Mouse (Mus musculus): ENCODE results near the gene Urb2. TPM values are rescaled to one million over a fixed set of nuclear protein-coding genes. Genes with fewer than 3 reads are reported as not detected.

Gene Urb2
- polyA plus RNA-seq, 1 experiment from 2014 or later: 9.6 TPM

GRCm38 (mm10) chr8:124077377-124077776 is 56.1 kb downstream of the Urb2 start:
- no peak overlapping the region for H3K4me3 ChIP-seq (ENCODE audit: low read depth, low read length)
- no peak overlapping the region for H3K9ac ChIP-seq (ENCODE audit: low read length)
- H3K27ac ChIP-seq (ENCODE audit: low read depth): no peak overlapping the region
- H3K4me2 ChIP-seq (ENCODE audit: low read length): no peak overlapping the region
- DNase-seq (ENCODE audit: low spot score) (no peak), ATAC-seq (replicated peaks; ENCODE audit: low FRiP score, low TSS enrichment, low read depth) (no peak)
- H3K36me3 ChIP-seq (ENCODE audit: control insufficient read depth, insufficient read depth, low read length): no peaks in the 10 kb centered on the region
- no peaks in the 10 kb centered on the region for H3K9me3 ChIP-seq (ENCODE audit: control insufficient read depth, low read length)
- H3K4me1 ChIP-seq (replicated peaks; ENCODE audit: control insufficient read depth, insufficient read depth, low read length): no peaks in the 10 kb centered on the region
- 64% methylated on average over 8 of the region's 8 CpGs for WGBS
- no peaks in the 10 kb centered on the region for H3K27me3 ChIP-seq (replicated peaks; ENCODE audit: control insufficient read depth, insufficient read depth, low read length)

GRCm38 (mm10) chr8:124077998-124078397 is 56.7 kb downstream of the Urb2 start:
- no peaks in the 10 kb centered on the region for H3K4me1 ChIP-seq (replicated peaks; ENCODE audit: control insufficient read depth, insufficient read depth, low read length)
- WGBS: 82% methylated on average over 10 of the region's 10 CpGs
- H3K9ac ChIP-seq (ENCODE audit: low read length): no peak overlapping the region
- ATAC-seq (replicated peaks; ENCODE audit: low FRiP score, low TSS enrichment, low read depth) (no peak), DNase-seq (ENCODE audit: low spot score) (no peak)
- H3K9me3 ChIP-seq (ENCODE audit: control insufficient read depth, low read length): no peaks in the 10 kb centered on the region
- no peak overlapping the region for H3K27ac ChIP-seq (ENCODE audit: low read depth)
- H3K4me2 ChIP-seq (ENCODE audit: low read length): no peak overlapping the region
- no peaks in the 10 kb centered on the region for H3K27me3 ChIP-seq (replicated peaks; ENCODE audit: control insufficient read depth, insufficient read depth, low read length)
- no peaks in the 10 kb centered on the region for H3K36me3 ChIP-seq (ENCODE audit: control insufficient read depth, insufficient read depth, low read length)
- H3K4me3 ChIP-seq (ENCODE audit: low read depth, low read length): no peak overlapping the region

GRCm38 (mm10) chr8:124078969-124079368 is 57.7 kb downstream of the Urb2 start:
- WGBS: 59% methylated on average over 7 of the region's 7 CpGs
- no peaks in the 10 kb centered on the region for H3K27me3 ChIP-seq (replicated peaks; ENCODE audit: control insufficient read depth, insufficient read depth, low read length)
- no peak overlapping the region for H3K4me3 ChIP-seq (ENCODE audit: low read depth, low read length)
- ATAC-seq (replicated peaks; ENCODE audit: low FRiP score, low TSS enrichment, low read depth) (no peak), DNase-seq (ENCODE audit: low spot score) (no peak)
- H3K27ac ChIP-seq (ENCODE audit: low read depth): no peak overlapping the region
- no peak overlapping the region for H3K9ac ChIP-seq (ENCODE audit: low read length)
- no peaks in the 10 kb centered on the region for H3K4me1 ChIP-seq (replicated peaks; ENCODE audit: control insufficient read depth, insufficient read depth, low read length)
- H3K9me3 ChIP-seq (ENCODE audit: control insufficient read depth, low read length): no peaks in the 10 kb centered on the region
- no peaks in the 10 kb centered on the region for H3K36me3 ChIP-seq (ENCODE audit: control insufficient read depth, insufficient read depth, low read length)
- no peak overlapping the region for H3K4me2 ChIP-seq (ENCODE audit: low read length)

- Histone ChIP-seq H3K36me3 (ENCODE audit: control insufficient read depth, insufficient read depth, low read length) (no peaks in the 10 kb centered on the region), H3K9ac (ENCODE audit: low read length) (no peak overlapping the region), H3K27ac (ENCODE audit: low read depth) (no peak overlapping the region), H3K4me2 (ENCODE audit: low read length) (no peak overlapping the region), H3K27me3 (replicated peaks; ENCODE audit: control insufficient read depth, insufficient read depth, low read length) (no peaks in the 10 kb centered on the region), H3K9me3 (ENCODE audit: control insufficient read depth, low read length) (no peaks in the 10 kb centered on the region), H3K4me1 (replicated peaks; ENCODE audit: control insufficient read depth, insufficient read depth, low read length) (no peaks in the 10 kb centered on the region), H3K4me3 (ENCODE audit: low read depth, low read length) (no peak overlapping the region)
- DNase-seq (ENCODE audit: low spot score): no peak
- ATAC-seq (replicated peaks; ENCODE audit: low FRiP score, low TSS enrichment, low read depth): no peak
- 78% methylated on average over 21 of the region's 21 CpGs for WGBS
Measured at GRCm38 (mm10) chr8:124080467-124081326, 59.4 kb downstream of the Urb2 start.

GRCm38 (mm10) chr8:124082616-124083015 is 61.3 kb downstream of the Urb2 start:
- Histone ChIP-seq H3K9ac (ENCODE audit: low read length) (no peak overlapping the region), H3K9me3 (ENCODE audit: control insufficient read depth, low read length) (no peaks in the 10 kb centered on the region), H3K4me1 (replicated peaks; ENCODE audit: control insufficient read depth, insufficient read depth, low read length) (no peaks in the 10 kb centered on the region), H3K27ac (ENCODE audit: low read depth) (no peak overlapping the region), H3K36me3 (ENCODE audit: control insufficient read depth, insufficient read depth, low read length) (no peaks in the 10 kb centered on the region), H3K4me3 (ENCODE audit: low read depth, low read length) (no peak overlapping the region), H3K4me2 (ENCODE audit: low read length) (no peak overlapping the region), H3K27me3 (replicated peaks; ENCODE audit: control insufficient read depth, insufficient read depth, low read length) (no peaks in the 10 kb centered on the region)
- 93% methylated on average over 8 of the region's 8 CpGs for WGBS
- DNase-seq (ENCODE audit: low spot score) (no peak), ATAC-seq (replicated peaks; ENCODE audit: low FRiP score, low TSS enrichment, low read depth) (no peak)

GRCm38 (mm10) chr8:124083611-124084010 is 62.3 kb downstream of the Urb2 start:
- DNase-seq (ENCODE audit: low spot score): no peak
- Histone ChIP-seq H3K4me3 (ENCODE audit: low read depth, low read length) (no peak overlapping the region), H3K9ac (ENCODE audit: low read length) (no peak overlapping the region), H3K9me3 (ENCODE audit: control insufficient read depth, low read length) (no peaks in the 10 kb centered on the region), H3K4me1 (replicated peaks; ENCODE audit: control insufficient read depth, insufficient read depth, low read length) (no peaks in the 10 kb centered on the region), H3K27ac (ENCODE audit: low read depth) (no peak overlapping the region), H3K4me2 (ENCODE audit: low read length) (no peak overlapping the region), H3K27me3 (replicated peaks; ENCODE audit: control insufficient read depth, insufficient read depth, low read length) (no peaks in the 10 kb centered on the region), H3K36me3 (ENCODE audit: control insufficient read depth, insufficient read depth, low read length) (no peaks in the 10 kb centered on the region)
- 87% methylated on average over 7 of the region's 7 CpGs for WGBS
- no peak for ATAC-seq (replicated peaks; ENCODE audit: low FRiP score, low TSS enrichment, low read depth)

GRCm38 (mm10) chr8:124085668-124086067 is 64.4 kb downstream of the Urb2 start:
- Histone ChIP-seq H3K27ac (ENCODE audit: low read depth) (no peak overlapping the region), H3K36me3 (ENCODE audit: control insufficient read depth, insufficient read depth, low read length) (no peaks in the 10 kb centered on the region), H3K9ac (ENCODE audit: low read length) (no peak overlapping the region), H3K4me2 (ENCODE audit: low read length) (no peak overlapping the region), H3K9me3 (ENCODE audit: control insufficient read depth, low read length) (no peaks in the 10 kb centered on the region), H3K4me1 (replicated peaks; ENCODE audit: control insufficient read depth, insufficient read depth, low read length) (no peaks in the 10 kb centered on the region), H3K4me3 (ENCODE audit: low read depth, low read length) (no peak overlapping the region), H3K27me3 (replicated peaks; ENCODE audit: control insufficient read depth, insufficient read depth, low read length) (no peaks in the 10 kb centered on the region)
- 67% methylated on average over 4 of the region's 4 CpGs for WGBS
- ATAC-seq (replicated peaks; ENCODE audit: low FRiP score, low TSS enrichment, low read depth): no peak
- DNase-seq (ENCODE audit: low spot score): no peak

GRCm38 (mm10) chr8:124088092-124088613 is 66.8 kb downstream of the Urb2 start:
- Histone ChIP-seq H3K27me3 (replicated peaks; ENCODE audit: control insufficient read depth, insufficient read depth, low read length) (no peaks in the 10 kb centered on the region), H3K27ac (ENCODE audit: low read depth) (no peak overlapping the region), H3K9me3 (ENCODE audit: control insufficient read depth, low read length) (no peaks in the 10 kb centered on the region), H3K36me3 (ENCODE audit: control insufficient read depth, insufficient read depth, low read length) (no peaks in the 10 kb centered on the region), H3K4me3 (ENCODE audit: low read depth, low read length) (no peak overlapping the region), H3K9ac (ENCODE audit: low read length) (no peak overlapping the region), H3K4me1 (replicated peaks; ENCODE audit: control insufficient read depth, insufficient read depth, low read length) (no peaks in the 10 kb centered on the region), H3K4me2 (ENCODE audit: low read length) (no peak overlapping the region)
- WGBS: 49% methylated on average over 11 of the region's 11 CpGs
- DNase-seq (ENCODE audit: low spot score) (no peak), ATAC-seq (replicated peaks; ENCODE audit: low FRiP score, low TSS enrichment, low read depth) (no peak)

GRCm38 (mm10) chr8:124089016-124089415 is 67.7 kb downstream of the Urb2 start:
- Histone ChIP-seq H3K27me3 (replicated peaks; ENCODE audit: control insufficient read depth, insufficient read depth, low read length) (no peaks in the 10 kb centered on the region), H3K27ac (ENCODE audit: low read depth) (no peak overlapping the region), H3K9ac (ENCODE audit: low read length) (no peak overlapping the region), H3K4me3 (ENCODE audit: low read depth, low read length) (no peak overlapping the region), H3K4me2 (ENCODE audit: low read length) (no peak overlapping the region), H3K36me3 (ENCODE audit: control insufficient read depth, insufficient read depth, low read length) (no peaks in the 10 kb centered on the region), H3K9me3 (ENCODE audit: control insufficient read depth, low read length) (no peaks in the 10 kb centered on the region), H3K4me1 (replicated peaks; ENCODE audit: control insufficient read depth, insufficient read depth, low read length) (no peaks in the 10 kb centered on the region)
- WGBS: 87% methylated on average over 5 of the region's 5 CpGs
- DNase-seq (ENCODE audit: low spot score): no peak
- ATAC-seq (replicated peaks; ENCODE audit: low FRiP score, low TSS enrichment, low read depth): no peak
